ENCODE assay signal across 10 mouse cellular contexts in genomic region chr2:166234579-166235212, GRCm38 (mm10).
DNase-seq lines count a peak whose midpoint lies in the region; ATAC-seq lines count a peak whose summit lies in the region.
"Had no signal": no experiment of that assay in that cellular context is flagged by ENCODE, and none has a peak within 500 bp of the region (broad histone marks: within the 10 kb centered on the region; RNA-seq: fewer than 3 reads in every experiment).

No protein-coding gene starts in this region.

- 0 out of 2 replicates have a peak overlapping the region, but pooled peaks have one; percentile 35 for H3K27ac ChIP-seq in hindbrain, embryonic 10.5 days
- no peak overlapping the region for H3K27ac ChIP-seq in hindbrain, embryonic 13.5 days
- no peak overlapping the region for H3K27ac ChIP-seq in liver, embryonic 16.5 days (ENCODE audit: low read length)
- H3K27ac ChIP-seq: stomach, postnatal 0 days had no signal

- H3K4me2 ChIP-seq in hindbrain, embryonic 13.5 days, result no peak overlapping the region
- H3K4me2 ChIP-seq in liver, embryonic 16.5 days (ENCODE audit: low read depth, low read length), result no peak overlapping the region

- no peaks in the 10 kb centered on the region for H3K36me3 ChIP-seq in hindbrain, embryonic 10.5 days
- no peaks in the 10 kb centered on the region for H3K36me3 ChIP-seq in hindbrain, embryonic 13.5 days
- H3K36me3 ChIP-seq in liver, embryonic 16.5 days (ENCODE audit: control insufficient read depth, insufficient read depth), result no peaks in the 10 kb centered on the region

- ATAC-seq in hindbrain, embryonic 13.5 days (ENCODE audit: low FRiP score), result no peak
- peak; percentile 71 for ATAC-seq in liver, embryonic 16.5 days (ENCODE audit: low read depth)
- ATAC-seq in erythroblast, adult 5-6 weeks (replicated peaks; ENCODE audit: low FRiP score, poor library complexity, severe bottlenecking), result no peak

- H3K4me1 ChIP-seq in hindbrain, embryonic 10.5 days (replicated peaks), result peaks cover 69% of the 10 kb centered on the region
- H3K4me1 ChIP-seq in hindbrain, embryonic 13.5 days (replicated peaks), result peaks cover 22% of the 10 kb centered on the region
- H3K4me1 ChIP-seq in liver, embryonic 16.5 days (ENCODE audit: control insufficient read depth, low read depth, low read length), result peaks cover 4% of the 10 kb centered on the region

- DNase-seq in hindbrain, embryonic 10.5 days (ENCODE audit: low spot score), result no peak
- DNase-seq in adrenal gland, postnatal 25 days, result peak; percentile 63
- peak; percentile 81 to 82 for DNase-seq in monocyte, adult 2 months (ENCODE audit: low read depth in 1 of 2, low spot score in 2 of 2)
- no peak for DNase-seq in cerebellum, postnatal 4 days (ENCODE audit: low spot score in 2 of 2)
- no peak for DNase-seq in frontal cortex, postnatal 25 days (ENCODE audit: low spot score in 2 of 2)
- DNase-seq: cerebellum, postnatal 14 days had no signal

- WGBS in hindbrain, embryonic 10.5 days, result 81% methylated on average over 7 of the region's 7 CpGs
- 78% methylated on average over 7 of the region's 7 CpGs for WGBS in hindbrain, embryonic 13.5 days
- WGBS in liver, embryonic 16.5 days (ENCODE audit: insufficient replicate concordance), result 32% methylated on average over 7 of the region's 7 CpGs

- H3K4me3 ChIP-seq in hindbrain, embryonic 10.5 days, result no peak overlapping the region
- no peak overlapping the region for H3K4me3 ChIP-seq in hindbrain, embryonic 13.5 days
- H3K4me3 ChIP-seq in liver, embryonic 16.5 days (ENCODE audit: low read depth, low read length), result no peak overlapping the region

- peaks cover 48% of the 10 kb centered on the region for H3K27me3 ChIP-seq in hindbrain, embryonic 10.5 days (ENCODE audit: insufficient read depth, poor library complexity, severe bottlenecking)
- H3K27me3 ChIP-seq in hindbrain, embryonic 13.5 days, result peaks cover 23% of the 10 kb centered on the region
- H3K27me3 ChIP-seq in liver, embryonic 16.5 days (ENCODE audit: control insufficient read depth, insufficient read depth, low read depth, low read length), result no peaks in the 10 kb centered on the region

- no peak overlapping the region for H3K9ac ChIP-seq in hindbrain, embryonic 13.5 days
- no peak overlapping the region for H3K9ac ChIP-seq in liver, embryonic 16.5 days (ENCODE audit: low read depth, low read length)

- H3K9me3 ChIP-seq in hindbrain, embryonic 10.5 days, result 0 out of 2 replicates have a peak, but pooled peaks cover 2% of the 10 kb centered on the region
- no peaks in the 10 kb centered on the region for H3K9me3 ChIP-seq in hindbrain, embryonic 13.5 days
- no peaks in the 10 kb centered on the region for H3K9me3 ChIP-seq in liver, embryonic 16.5 days (replicated peaks; ENCODE audit: control insufficient read depth, low read length)

Comparison
In these comparisons a context has a peak if more than half of its experiments do, and no peak if none do; other contexts are left out.
1. DNase-seq: peak in adrenal gland, postnatal 25 days (single experiment) and monocyte, adult 2 months (2 of 2); none in hindbrain, embryonic 10.5 days (single experiment), cerebellum, postnatal 4 days (0 of 2) and frontal cortex, postnatal 25 days (0 of 2).